Mouse (Mus musculus) stomach, embryonic 16.5 days (tissue): ENCODE data around the gene Gm10184. TPM values are rescaled to one million over a fixed set of nuclear protein-coding genes. Genes with fewer than 3 reads are reported as not detected.
"Not testable (repeated sequence)": the region's sequence is repeated elsewhere in the genome, so short reads cannot be mapped to it uniquely, and the experiment has no call there.

Source experiments
- ATAC-seq: fragments of 200-750 bp; cut with Nextera tagmentation; 2 replicates; pipeline ENCODE4 v1.8.0; 2017; ENCODE audit warnings: moderate number of reproducible peaks, moderate TSS enrichment; ENCODE audit not compliant: insufficient read depth, low FRiP score
- H3K27ac ChIP-seq: fragments of 300-500 bp; sonication (generic); 2 replicates; pipeline ENCODE4 v1.5.1; 2014; ENCODE audit warnings: low read length
- H3K27me3 ChIP-seq: fragments of 300-500 bp; sonication (generic); 2 replicates; pipeline ENCODE4 v1.6.1; 2014; ENCODE audit warnings: low read length, control low read depth, mixed read lengths; ENCODE audit not compliant: control insufficient read depth, insufficient read depth
- H3K36me3 ChIP-seq: fragments of 300-500 bp; sonication (generic); 2 replicates; pipeline ENCODE4 v1.6.1; 2014; ENCODE audit warnings: low read length; ENCODE audit not compliant: control insufficient read depth, insufficient read depth
- H3K4me1 ChIP-seq: fragments of 300-500 bp; sonication (generic); 2 replicates; pipeline ENCODE4 v1.6.1; 2014; ENCODE audit warnings: low read length, control low read depth, mixed read lengths; ENCODE audit not compliant: control insufficient read depth, insufficient read depth
- H3K4me2 ChIP-seq: fragments of 300-500 bp; sonication (generic); 2 replicates; pipeline ENCODE4 v1.6.1; 2014; ENCODE audit warnings: low read depth, low read length, mixed read lengths
- H3K4me3 ChIP-seq: fragments of 300-500 bp; sonication (generic); replicated peaks from 2 replicates; pipeline ENCODE4 v1.5.1; 2014; ENCODE audit warnings: mild to moderate bottlenecking, low read length
- H3K9ac ChIP-seq: fragments of 300-500 bp; sonication (generic); 2 replicates; pipeline ENCODE4 v1.6.1; 2014; ENCODE audit warnings: low read length
- H3K9me3 ChIP-seq: fragments of 300-500 bp; sonication (generic); replicated peaks from 2 replicates; pipeline ENCODE4 v1.6.1; 2016; ENCODE audit warnings: low read length, control low read depth; ENCODE audit not compliant: control insufficient read depth
- WGBS: fragments of 180-500 bp; shearing (Covaris S2); extraction: QIAGEN DNeasy Blood & Tissue Kit; methylation state at CpG from one replicate; pipeline ENCODE4 v1.1.7; 2014; 5-methylcytosine and 5-hydroxymethylcytosine counted together
- polyA plus RNA-seq: library from polyadenylated mRNA; unstranded; fragments of >200 nt; fragmentation: Nextera tagmentation; extraction: Ambion mirVana; gene quantifications from 2 replicates; pipeline ENCODE4 v1.2.1, GENCODE M21; 2015

The Gm10184 gene
- polyA plus RNA-seq, result 44.9 and 98.1 TPM in 2 replicates

- no peak for ATAC-seq
- Histone ChIP-seq H3K4me1 (no peaks in the 10 kb centered on the region), H3K4me2 (no peak within 1 kb of the TSS), H3K4me3 (no peak within 1 kb of the TSS), H3K36me3 (no peaks in the 10 kb centered on the region), H3K27me3 (no peaks in the 10 kb centered on the region), H3K9ac (no peak within 1 kb of the TSS), H3K9me3 (no peaks in the 10 kb centered on the region), H3K27ac (no peak within 1 kb of the TSS)
- 88% methylated on average over 6 of the region's 6 CpGs for WGBS
Measured at GRCm38 (mm10) chr17:89910349-89910748, at the start of gene Gm10184. TSS of gene Gm10184 (minus strand) at chr17:89910449.

GRCm38 (mm10) chr17:89933950-89934349 lies 23.7 kb upstream of the Gm10184 start:
- Histone ChIP-seq H3K4me3 (no peak overlapping the region), H3K9ac (no peak overlapping the region), H3K4me1 (no peaks in the 10 kb centered on the region), H3K27ac (no peak overlapping the region), H3K27me3 (no peaks in the 10 kb centered on the region), H3K36me3 (no peaks in the 10 kb centered on the region), H3K4me2 (no peak overlapping the region), H3K9me3 (no peaks in the 10 kb centered on the region)
- WGBS, result 65% methylated on average over 2 of the region's 2 CpGs
- no peak for ATAC-seq

GRCm38 (mm10) chr17:89907686-89908085 lies 2.6 kb downstream of the Gm10184 start:
- no peak overlapping the region for H3K4me2 ChIP-seq
- no peaks in the 10 kb centered on the region for H3K36me3 ChIP-seq
- H3K27ac ChIP-seq, result no peak overlapping the region
- no peak overlapping the region for H3K9ac ChIP-seq
- H3K27me3 ChIP-seq, result no peaks in the 10 kb centered on the region
- no peaks in the 10 kb centered on the region for H3K4me1 ChIP-seq
- no peak for ATAC-seq
- H3K4me3 ChIP-seq, result no peak overlapping the region
- no peaks in the 10 kb centered on the region for H3K9me3 ChIP-seq

GRCm38 (mm10) chr17:89904701-89905100 lies 5.5 kb downstream of the Gm10184 start:
- WGBS, result 91% methylated on average over 5 of the region's 5 CpGs
- ATAC-seq, H3K4me1 ChIP-seq, H3K27me3 ChIP-seq, H3K9ac ChIP-seq, H3K27ac ChIP-seq, H3K4me2 ChIP-seq, H3K36me3 ChIP-seq, H3K4me3 ChIP-seq, H3K9me3 ChIP-seq: not testable (repeated sequence)

- H3K27me3 ChIP-seq, result no peaks in the 10 kb centered on the region
- no peaks in the 10 kb centered on the region for H3K9me3 ChIP-seq
- no peaks in the 10 kb centered on the region for H3K4me1 ChIP-seq
- 89% methylated on average over 1 of the region's 1 CpGs for WGBS
- no peak overlapping the region for H3K4me3 ChIP-seq
- no peaks in the 10 kb centered on the region for H3K36me3 ChIP-seq
- H3K9ac ChIP-seq, result no peak overlapping the region
- ATAC-seq, result no peak
- no peak overlapping the region for H3K27ac ChIP-seq
- H3K4me2 ChIP-seq, result no peak overlapping the region
Measured at GRCm38 (mm10) chr17:89902767-89903166, 7.5 kb downstream of the Gm10184 start.

- no peak overlapping the region for H3K4me3 ChIP-seq
- H3K4me2 ChIP-seq, result no peak overlapping the region
- H3K27ac ChIP-seq, result no peak overlapping the region
- no peaks in the 10 kb centered on the region for H3K4me1 ChIP-seq
- no peaks in the 10 kb centered on the region for H3K27me3 ChIP-seq
- WGBS, result 57% methylated on average over 7 of the region's 7 CpGs
- no peaks in the 10 kb centered on the region for H3K9me3 ChIP-seq
- no peaks in the 10 kb centered on the region for H3K36me3 ChIP-seq
- ATAC-seq, result no peak
- H3K9ac ChIP-seq, result no peak overlapping the region
Measured at GRCm38 (mm10) chr17:89900610-89901009, 9.6 kb downstream of the Gm10184 start.

GRCm38 (mm10) chr17:89899813-89900212 lies 10.4 kb downstream of the Gm10184 start:
- Histone ChIP-seq H3K9ac (no peak overlapping the region), H3K36me3 (no peaks in the 10 kb centered on the region), H3K4me2 (no peak overlapping the region), H3K27ac (no peak overlapping the region), H3K4me3 (no peak overlapping the region), H3K9me3 (no peaks in the 10 kb centered on the region), H3K27me3 (no peaks in the 10 kb centered on the region), H3K4me1 (no peaks in the 10 kb centered on the region)
- ATAC-seq, result no peak
- 58% methylated on average over 3 of the region's 3 CpGs for WGBS

GRCm38 (mm10) chr17:89864996-89865395 lies 45.3 kb downstream of the Gm10184 start:
- Histone ChIP-seq H3K9ac (no peak overlapping the region), H3K4me1 (no peaks in the 10 kb centered on the region), H3K27me3 (no peaks in the 10 kb centered on the region), H3K9me3 (no peaks in the 10 kb centered on the region), H3K27ac (no peak overlapping the region), H3K4me3 (no peak overlapping the region), H3K4me2 (no peak overlapping the region), H3K36me3 (no peaks in the 10 kb centered on the region)
- 80% methylated on average over 3 of the region's 3 CpGs for WGBS
- ATAC-seq, result no peak
